Mouse (Mus musculus) kidney, embryonic 16.5 days (tissue): Measurements from ENCODE around the gene Srrm4. TPM values are rescaled to one million over a fixed set of nuclear protein-coding genes. Genes with fewer than 3 reads are reported as not detected.

Experiments
- polyA plus RNA-seq: library from polyadenylated mRNA; unstranded; fragments of >200 nt; fragmentation: Nextera tagmentation; extraction: Ambion mirVana; gene quantifications from 2 replicates; pipeline ENCODE4 v1.2.1, GENCODE M21; 2015

Gene Srrm4
- polyA plus RNA-seq, 1 experiment from 2014 or later: 0.40 TPM

Other genes with a start within 250 kb of the Srrm4 start
- gene Hspb8, start 169.0 kb downstream of the Srrm4 start, polyA plus RNA-seq: 5.7 and 6.6 TPM in 2 replicates